Mouse (Mus musculus): ENCODE data around the gene Adarb2. TPM values are rescaled to one million over a fixed set of nuclear protein-coding genes. Genes with fewer than 3 reads are reported as not detected.

The Adarb2 gene
- total and polyA plus RNA-seq, 3 experiments: 0.42 to 0.57 TPM; not detected in 1

DNA sequence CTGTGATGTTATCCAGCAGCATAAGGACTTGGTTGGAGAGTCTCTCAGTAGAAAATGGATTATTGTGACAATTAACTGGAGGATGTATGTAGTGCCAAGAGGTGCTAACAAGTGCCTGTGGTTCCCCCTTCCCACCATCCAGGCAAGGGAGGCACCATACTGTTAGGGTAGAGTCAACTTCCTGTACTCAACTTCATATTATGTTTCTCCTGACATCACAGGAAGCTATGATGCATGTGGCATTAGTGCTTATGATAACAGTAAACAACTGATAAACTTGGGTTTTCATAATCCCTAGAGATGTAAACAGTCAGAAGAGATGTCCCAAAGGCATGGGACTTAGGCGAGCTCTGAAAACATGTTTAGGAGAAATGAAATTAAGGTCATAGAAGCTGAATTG lies 414.0 kb downstream of the Adarb2 start:
- TF ChIP-seq MXI1 (IDR thresholded peaks at IDR 0.05; ENCODE audit: low read depth, low read length): no peak
- no peak overlapping the region for H3K4me3 ChIP-seq (ENCODE audit: control insufficient read depth in 1 of 2, insufficient read depth in 1 of 2, low read depth in 2 of 2, low read length in 2 of 2)
- no peak for DNase-seq (ENCODE audit: low read depth, low spot score)

DNA sequence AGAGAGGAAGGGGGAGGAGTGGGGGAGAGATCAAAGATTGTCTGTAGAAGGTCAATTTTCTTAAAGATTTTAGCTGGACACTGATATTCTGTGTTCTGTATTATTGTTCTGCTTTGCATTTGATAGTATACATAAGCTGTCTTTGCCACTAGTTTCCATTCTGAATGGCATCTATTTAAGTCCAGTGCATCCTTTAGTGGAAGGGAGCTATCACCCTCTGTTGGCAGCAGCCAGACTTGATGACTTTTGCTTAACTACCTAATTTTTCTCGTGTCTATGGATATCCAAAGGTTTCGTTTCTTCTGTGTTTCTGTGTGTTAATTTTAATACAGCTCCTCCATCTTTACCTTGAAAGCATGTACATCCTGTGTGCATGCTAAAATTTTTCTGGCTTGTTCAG lies 419.6 kb downstream of the Adarb2 start:
- no peaks in the 10 kb centered on the region for H3K4me1 ChIP-seq (ENCODE audit: control insufficient read depth in 1 of 2, insufficient read depth in 2 of 2, low read length in 2 of 2)
- no peak overlapping the region for H3K4me3 ChIP-seq (ENCODE audit: control insufficient read depth in 1 of 2, insufficient read depth in 1 of 2, low read depth in 2 of 2, low read length in 2 of 2)
- no peaks in the 10 kb centered on the region for H3K9me3 ChIP-seq (replicated peaks; ENCODE audit: insufficient read depth, low read length)
- H3K27ac ChIP-seq (ENCODE audit: control insufficient read depth, low read depth, low read length): no peak overlapping the region
- no peaks in the 10 kb centered on the region for H3K27me3 ChIP-seq (ENCODE audit: control insufficient read depth in 1 of 2, insufficient read depth in 2 of 2, low read length in 2 of 2)
- H3K79me2 ChIP-seq (ENCODE audit: control insufficient read depth, insufficient read depth, low read length, poor library complexity): no peaks in the 10 kb centered on the region
- no peak overlapping the region for H3K9ac ChIP-seq (ENCODE audit: control insufficient read depth, low read depth, low read length, poor library complexity, severe bottlenecking)
- TF ChIP-seq SMC3 (IDR thresholded peaks at IDR 0.05; ENCODE audit: low read depth, low read length): 0 out of 2 replicates have a peak, but pooled peaks have one; percentile 12
- no peak for TF ChIP-seq ZMIZ1 (IDR thresholded peaks at IDR 0.05; ENCODE audit: low read depth, low read length)
- H3K36me3 ChIP-seq (ENCODE audit: control insufficient read depth in 1 of 2, insufficient read depth in 2 of 2, low read length in 2 of 2): no peaks in the 10 kb centered on the region
- no peak for DNase-seq (ENCODE audit: low read depth, low spot score)

More for the DNA sequence above, 414.0 kb downstream of the Adarb2 start:
- Histone ChIP-seq H3K27me3 (ENCODE audit: control insufficient read depth in 1 of 2, insufficient read depth in 2 of 2, low read length in 2 of 2) (no peaks in the 10 kb centered on the region), H3K36me3 (ENCODE audit: control insufficient read depth in 1 of 2, insufficient read depth in 2 of 2, low read length in 2 of 2) (no peaks in the 10 kb centered on the region), H3K9ac (ENCODE audit: control insufficient read depth, low read depth, low read length, poor library complexity, severe bottlenecking) (no peak overlapping the region), H3K27ac (ENCODE audit: control insufficient read depth, low read depth, low read length) (no peak overlapping the region), H3K9me3 (replicated peaks; ENCODE audit: insufficient read depth, low read length) (no peaks in the 10 kb centered on the region), H3K79me2 (ENCODE audit: control insufficient read depth, insufficient read depth, low read length, poor library complexity) (no peaks in the 10 kb centered on the region), H3K4me1 (ENCODE audit: control insufficient read depth in 1 of 2, insufficient read depth in 2 of 2, low read length in 2 of 2) (no peaks in the 10 kb centered on the region)

DNA sequence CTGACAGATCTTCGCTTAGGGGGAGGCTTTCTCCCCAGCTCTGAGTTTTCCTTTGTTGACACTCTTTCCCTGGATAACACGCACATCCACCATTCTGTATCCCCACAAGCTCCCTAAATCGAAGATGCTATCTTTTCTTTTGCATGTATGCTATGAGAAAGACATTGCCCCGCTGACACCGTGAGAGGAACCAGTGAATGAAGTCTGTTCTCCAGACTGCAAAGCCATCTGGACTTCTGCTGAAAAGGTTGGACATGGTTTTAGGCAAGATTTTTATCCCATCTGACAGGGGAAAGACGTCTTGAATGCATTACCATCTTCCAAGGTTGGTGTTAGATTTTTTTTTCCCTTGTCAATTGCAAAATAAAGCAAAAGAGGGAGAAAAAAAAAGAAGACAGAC lies 426.9 kb downstream of the Adarb2 start:
- Histone ChIP-seq H3K79me2 (ENCODE audit: control insufficient read depth, insufficient read depth, low read length, poor library complexity) (no peaks in the 10 kb centered on the region), H3K4me3 (ENCODE audit: control insufficient read depth in 1 of 2, insufficient read depth in 1 of 2, low read depth in 2 of 2, low read length in 2 of 2) (no peak overlapping the region), H3K27me3 (ENCODE audit: control insufficient read depth in 1 of 2, insufficient read depth in 2 of 2, low read length in 2 of 2) (no peaks in the 10 kb centered on the region), H3K27ac (ENCODE audit: control insufficient read depth, low read depth, low read length) (no peak overlapping the region), H3K36me3 (ENCODE audit: control insufficient read depth in 1 of 2, insufficient read depth in 2 of 2, low read length in 2 of 2) (no peaks in the 10 kb centered on the region; a peak in 1 of 4 replicates), H3K4me1 (ENCODE audit: control insufficient read depth in 1 of 2, insufficient read depth in 2 of 2, low read length in 2 of 2) (peaks cover 0 to 8% of the 10 kb centered on the region in 2 experiments; a peak in 2 of 4 replicates), H3K9ac (ENCODE audit: control insufficient read depth, low read depth, low read length, poor library complexity, severe bottlenecking) (no peak overlapping the region), H3K9me3 (replicated peaks; ENCODE audit: insufficient read depth, low read length) (no peaks in the 10 kb centered on the region)
- DNase-seq (ENCODE audit: low read depth, low spot score): no peak
- no peak for TF ChIP-seq SMC3 (IDR thresholded peaks at IDR 0.05; ENCODE audit: low read depth, low read length)
- no peak for TF ChIP-seq GABPA (IDR thresholded peaks at IDR 0.05; ENCODE audit: low read depth, low read length)
- TF ChIP-seq USF2 (IDR thresholded peaks at IDR 0.05; ENCODE audit: borderline replicate concordance in 1 of 2, insufficient read depth in 1 of 2, low read depth in 1 of 2, low read length in 2 of 2): no peak
- no peak for TF ChIP-seq NRF1 (IDR thresholded peaks at IDR 0.05; ENCODE audit: insufficient read depth, low read depth, low read length, poor library complexity, severe bottlenecking)
- no peak for TF ChIP-seq MAFK (IDR thresholded peaks at IDR 0.05; ENCODE audit: borderline replicate concordance, low read depth, low read length)
- TF ChIP-seq MYB (IDR thresholded peaks at IDR 0.05; ENCODE audit: low read depth, low read length): no peak
- no peak for TF ChIP-seq BHLHE40 (IDR thresholded peaks at IDR 0.05; ENCODE audit: borderline replicate concordance, low read depth, low read length)
- no peak for TF ChIP-seq TCF12 (IDR thresholded peaks at IDR 0.05; ENCODE audit: low read depth, low read length)
- no peak for TF ChIP-seq ELF1 (IDR thresholded peaks at IDR 0.05; ENCODE audit: low read depth, low read length)
- TF ChIP-seq USF1 (IDR thresholded peaks at IDR 0.05; ENCODE audit: low read depth, low read length): no peak
